Mouse (Mus musculus) cerebellum, adult 2 months (tissue): Measurements from ENCODE around the gene Ulk4.

Experiments
- CTCF ChIP-seq: fragments of 200-500 bp; IDR thresholded peaks from 2 replicates; pipeline ENCODE4 v1.5.1; 2011; ENCODE audit warnings: low read depth, mild to moderate bottlenecking, control low read depth, low read length, moderate library complexity, borderline replicate concordance; ENCODE audit not compliant: insufficient read depth
- POLR2A ChIP-seq: fragments of 200-500 bp; IDR thresholded peaks from 2 replicates; pipeline ENCODE4 v1.6.1; 2011; ENCODE audit warnings: low read length, control low read depth, borderline replicate concordance; ENCODE audit not compliant: insufficient read depth

DNA sequence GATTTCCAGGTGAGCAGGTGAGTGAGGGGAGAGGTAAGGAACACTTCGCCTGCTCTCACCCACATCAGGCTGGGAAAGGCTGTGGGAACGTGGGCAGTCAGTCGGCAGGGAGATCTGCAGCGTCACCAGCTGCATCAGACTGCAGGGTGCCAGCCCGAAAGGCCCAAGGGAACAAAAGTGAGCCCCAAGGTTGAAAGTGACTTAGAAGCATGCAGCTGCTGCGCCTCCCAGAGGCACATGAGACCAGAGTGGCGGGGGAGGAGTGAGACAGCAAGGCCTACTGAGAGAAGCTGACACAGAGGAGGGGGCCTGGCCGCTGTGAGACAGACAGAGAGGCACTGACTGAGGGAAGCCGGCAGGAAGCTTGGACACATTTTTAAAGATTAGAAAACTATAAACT lies 247.2 kb downstream of the Ulk4 start:
- no peak for TF ChIP-seq POLR2A
- TF ChIP-seq CTCF = no peak
